Mouse (Mus musculus) midbrain, embryonic 14.5 days (tissue): ENCODE results near the gene Exoc6. TPM values are rescaled to one million over a fixed set of nuclear protein-coding genes. Genes with fewer than 3 reads are reported as not detected.

Experiments used
- ATAC-seq: fragments of 200-750 bp; cut with Nextera tagmentation; 2 replicates; pipeline ENCODE4 v1.8.0; 2017; ENCODE audit warnings: moderate number of reproducible peaks, moderate library complexity; ENCODE audit not compliant: low FRiP score, low TSS enrichment
- DNase-seq: peaks from one replicate; pipeline ENCODE4 v3.0.0-alpha.2; 2015
- H3K27ac ChIP-seq: fragments of 300-500 bp; sonication (generic); replicated peaks from 2 replicates; pipeline ENCODE4 v1.5.1; 2014; ENCODE audit warnings: mild to moderate bottlenecking, low read depth, low read length, moderate library complexity
- H3K27me3 ChIP-seq: fragments of 300-500 bp; sonication (generic); 2 replicates; pipeline ENCODE4 v1.6.1; 2014; ENCODE audit warnings: low read length, control low read depth, mixed read lengths; ENCODE audit not compliant: control insufficient read depth, insufficient read depth
- H3K36me3 ChIP-seq: fragments of 300-500 bp; sonication (generic); 2 replicates; pipeline ENCODE4 v1.6.1; 2014; ENCODE audit warnings: low read length, control low read depth; ENCODE audit not compliant: control insufficient read depth, insufficient read depth
- H3K4me1 ChIP-seq: fragments of 300-500 bp; sonication (generic); 2 replicates; pipeline ENCODE4 v1.6.1; 2014; ENCODE audit warnings: mild to moderate bottlenecking, antibody characterized with exemption, low read length, control low read depth; ENCODE audit not compliant: control insufficient read depth, insufficient read depth
- H3K4me2 ChIP-seq: fragments of 300-500 bp; sonication (generic); 2 replicates; pipeline ENCODE4 v1.6.1; 2014; ENCODE audit warnings: mild to moderate bottlenecking, low read length, moderate library complexity
- H3K4me3 ChIP-seq: fragments of 300-500 bp; sonication (generic); replicated peaks from 2 replicates; pipeline ENCODE4 v1.5.1; 2014; ENCODE audit warnings: low read depth, low read length
- H3K9ac ChIP-seq: fragments of 300-500 bp; sonication (generic); replicated peaks from 2 replicates; pipeline ENCODE4 v1.6.1; 2014; ENCODE audit warnings: mild to moderate bottlenecking, low read length, moderate library complexity
- H3K9me3 ChIP-seq: fragments of 300-500 bp; sonication (generic); 2 replicates; pipeline ENCODE4 v1.6.1; 2016; ENCODE audit warnings: low read length, control low read depth, mixed read lengths; ENCODE audit not compliant: control insufficient read depth
- WGBS: fragments of 180-500 bp; shearing (Covaris S2); extraction: QIAGEN DNeasy Blood & Tissue Kit; methylation state at CpG from one replicate; pipeline ENCODE4 v1.1.7; 2014; 5-methylcytosine and 5-hydroxymethylcytosine counted together
- polyA plus RNA-seq: library from polyadenylated mRNA; unstranded; fragments of >200 nt; fragmentation: Nextera tagmentation; extraction: Ambion mirVana; gene quantifications from 2 replicates; pipeline ENCODE4 v1.2.1, GENCODE M21; 2014

The Exoc6 gene
- polyA plus RNA-seq, 1 experiment from 2014 or later: 21.4 TPM

GRCm38 (mm10) chr19:37579607-37580006 lies 29.4 kb downstream of the Exoc6 start:
- no peak overlapping the region for H3K9ac ChIP-seq
- no peaks in the 10 kb centered on the region for H3K9me3 ChIP-seq
- 53% methylated on average over 4 of the region's 4 CpGs for WGBS
- no peak overlapping the region for H3K4me3 ChIP-seq
- no peaks in the 10 kb centered on the region for H3K4me1 ChIP-seq
- H3K27ac ChIP-seq: no peak overlapping the region
- peak; percentile 32 for DNase-seq
- no peaks in the 10 kb centered on the region for H3K27me3 ChIP-seq
- H3K36me3 ChIP-seq: no peaks in the 10 kb centered on the region
- peak; percentile 53; the same call in 1 of the 2 replicates for ATAC-seq
- H3K4me2 ChIP-seq: no peak overlapping the region

- H3K4me2 ChIP-seq: no peak overlapping the region
- no peaks in the 10 kb centered on the region for H3K9me3 ChIP-seq
- 63% methylated on average over 6 of the region's 6 CpGs for WGBS
- DNase-seq: no peak
- ATAC-seq: no peak
- no peak overlapping the region for H3K9ac ChIP-seq
- H3K4me3 ChIP-seq: no peak overlapping the region
- H3K27ac ChIP-seq: no peak overlapping the region
- no peaks in the 10 kb centered on the region for H3K27me3 ChIP-seq
- H3K36me3 ChIP-seq: no peaks in the 10 kb centered on the region
- no peaks in the 10 kb centered on the region for H3K4me1 ChIP-seq
Measured at GRCm38 (mm10) chr19:37580438-37580837, 30.2 kb downstream of the Exoc6 start.

GRCm38 (mm10) chr19:37585210-37585609 lies 35.0 kb downstream of the Exoc6 start:
- 72% methylated on average over 14 of the region's 14 CpGs for WGBS

GRCm38 (mm10) chr19:37585684-37586083 lies 35.5 kb downstream of the Exoc6 start:
- 83% methylated on average over 8 of the region's 8 CpGs for WGBS
- Histone ChIP-seq H3K4me2 (no peak overlapping the region), H3K4me3 (no peak overlapping the region)

More at GRCm38 (mm10) chr19:37585210-37585609, 35.0 kb downstream of the Exoc6 start:
- H3K27ac ChIP-seq: no peak overlapping the region
- no peak overlapping the region for H3K4me3 ChIP-seq
- no peaks in the 10 kb centered on the region for H3K27me3 ChIP-seq
- H3K4me2 ChIP-seq: no peak overlapping the region
- H3K4me1 ChIP-seq: no peaks in the 10 kb centered on the region
- ATAC-seq (no peak), DNase-seq (no peak)
- H3K9me3 ChIP-seq: no peaks in the 10 kb centered on the region
- no peaks in the 10 kb centered on the region for H3K36me3 ChIP-seq
- no peak overlapping the region for H3K9ac ChIP-seq

GRCm38 (mm10) chr19:37590544-37590943 lies 40.3 kb downstream of the Exoc6 start:
- H3K4me1 ChIP-seq: no peaks in the 10 kb centered on the region
- ATAC-seq (no peak), DNase-seq (no peak)
- H3K27ac ChIP-seq: no peak overlapping the region
- WGBS: 93% methylated on average over 7 of the region's 7 CpGs
- no peaks in the 10 kb centered on the region for H3K9me3 ChIP-seq
- H3K36me3 ChIP-seq: 0 out of 2 replicates have a peak, but pooled peaks cover 8% of the 10 kb centered on the region
- H3K4me3 ChIP-seq: no peak overlapping the region
- no peak overlapping the region for H3K4me2 ChIP-seq
- H3K9ac ChIP-seq: no peak overlapping the region
- no peaks in the 10 kb centered on the region for H3K27me3 ChIP-seq

More at GRCm38 (mm10) chr19:37585684-37586083, 35.5 kb downstream of the Exoc6 start:
- Histone ChIP-seq H3K4me1 (no peaks in the 10 kb centered on the region), H3K9me3 (no peaks in the 10 kb centered on the region), H3K9ac (no peak overlapping the region), H3K36me3 (0 out of 2 replicates have a peak, but pooled peaks cover under 1% of the 10 kb centered on the region), H3K27ac (no peak overlapping the region), H3K27me3 (no peaks in the 10 kb centered on the region)
- DNase-seq: no peak
- no peak for ATAC-seq

GRCm38 (mm10) chr19:37601968-37602848 lies 52.0 kb downstream of the Exoc6 start:
- Histone ChIP-seq H3K36me3 (no peaks in the 10 kb centered on the region), H3K4me2 (peak overlapping the region; percentile 35), H3K9ac (no peak overlapping the region), H3K9me3 (no peaks in the 10 kb centered on the region), H3K27me3 (no peaks in the 10 kb centered on the region), H3K4me1 (no peaks in the 10 kb centered on the region), H3K4me3 (no peak overlapping the region), H3K27ac (no peak overlapping the region)
- no peak; the same call in 1 of the 2 replicates for ATAC-seq
- WGBS: 36% methylated on average over 22 of the region's 22 CpGs
- DNase-seq: peak; percentile 88

GRCm38 (mm10) chr19:37609991-37610390 lies 59.8 kb downstream of the Exoc6 start:
- DNase-seq (no peak), ATAC-seq (no peak)
- WGBS: 63% methylated on average over 7 of the region's 7 CpGs
- Histone ChIP-seq H3K9me3 (no peaks in the 10 kb centered on the region), H3K36me3 (no peaks in the 10 kb centered on the region), H3K4me3 (no peak overlapping the region), H3K4me2 (no peak overlapping the region), H3K27me3 (no peaks in the 10 kb centered on the region), H3K27ac (no peak overlapping the region), H3K4me1 (no peaks in the 10 kb centered on the region), H3K9ac (no peak overlapping the region)

- Histone ChIP-seq H3K4me1 (no peaks in the 10 kb centered on the region), H3K4me3 (no peak overlapping the region), H3K4me2 (no peak overlapping the region), H3K9ac (no peak overlapping the region), H3K9me3 (no peaks in the 10 kb centered on the region), H3K36me3 (no peaks in the 10 kb centered on the region), H3K27ac (no peak overlapping the region), H3K27me3 (no peaks in the 10 kb centered on the region)
- WGBS: 92% methylated on average over 7 of the region's 7 CpGs
- DNase-seq (no peak), ATAC-seq (no peak)
Measured at GRCm38 (mm10) chr19:37612893-37613292, 62.7 kb downstream of the Exoc6 start.
